Mouse (Mus musculus): ENCODE data around the gene Lst1.

GRCm38 (mm10) chr17:35155451-35155850 is 32.8 kb downstream of the Lst1 start:
- TF ChIP-seq CTCF (conservative IDR thresholded peaks at IDR 0.05; ENCODE audit: insufficient read depth, insufficient read length, low read depth, low read length) (no peak), POLR2A (IDR thresholded peaks at IDR 0.05; ENCODE audit: low read depth, low read length) (no peak)

Measured in kidney, adult 2 months (tissue).